Mouse (Mus musculus): ENCODE data around the gene Mipep. TPM values are rescaled to one million over a fixed set of nuclear protein-coding genes. Genes with fewer than 3 reads are reported as not detected.

Gene Mipep
- polyA plus RNA-seq, 1 experiment from 2014 or later: 24.0 TPM

GRCm38 (mm10) chr14:60871831-60872230 is 87.5 kb downstream of the Mipep start:
- no peaks in the 10 kb centered on the region; the same call in 1 of the 2 replicates for H3K36me3 ChIP-seq (ENCODE audit: control insufficient read depth, insufficient read depth, low read length)
- H3K27me3 ChIP-seq (ENCODE audit: control insufficient read depth, insufficient read depth, low read length): no peaks in the 10 kb centered on the region
- H3K9me3 ChIP-seq (ENCODE audit: control insufficient read depth, low read depth, low read length): no peaks in the 10 kb centered on the region
- no peaks in the 10 kb centered on the region for H3K4me1 ChIP-seq (ENCODE audit: control insufficient read depth, insufficient read depth, low read length)
- 94% methylated on average over 8 of the region's 8 CpGs for WGBS
- ATAC-seq (ENCODE audit: insufficient number of reproducible peaks, insufficient read depth, low FRiP score, low read depth): no peak
- H3K9ac ChIP-seq (replicated peaks; ENCODE audit: low read depth, low read length): no peak overlapping the region
- H3K4me2 ChIP-seq (replicated peaks; ENCODE audit: low read depth, low read length): no peak overlapping the region
- no peak overlapping the region for H3K27ac ChIP-seq (ENCODE audit: low read length)
- no peak overlapping the region for H3K4me3 ChIP-seq (ENCODE audit: low read depth, low read length)

- ATAC-seq (ENCODE audit: insufficient number of reproducible peaks, insufficient read depth, low FRiP score, low read depth): no peak
Observed at GRCm38 (mm10) chr14:60882106-60882505, 97.7 kb downstream of the Mipep start.

GRCm38 (mm10) chr14:60882681-60883080 is 98.3 kb downstream of the Mipep start:
- Histone ChIP-seq H3K36me3 (ENCODE audit: control insufficient read depth, insufficient read depth, low read length) (no peaks in the 10 kb centered on the region), H3K9ac (replicated peaks; ENCODE audit: low read depth, low read length) (no peak overlapping the region), H3K27me3 (ENCODE audit: control insufficient read depth, insufficient read depth, low read length) (no peaks in the 10 kb centered on the region), H3K4me1 (ENCODE audit: control insufficient read depth, insufficient read depth, low read length) (no peaks in the 10 kb centered on the region), H3K27ac (ENCODE audit: low read length) (no peak overlapping the region), H3K9me3 (ENCODE audit: control insufficient read depth, low read depth, low read length) (peaks cover 4% of the 10 kb centered on the region; the same call in 1 of the 2 replicates), H3K4me2 (replicated peaks; ENCODE audit: low read depth, low read length) (no peak overlapping the region), H3K4me3 (ENCODE audit: low read depth, low read length) (no peak overlapping the region)
- WGBS: 82% methylated on average over 4 of the region's 4 CpGs
- ATAC-seq (ENCODE audit: insufficient number of reproducible peaks, insufficient read depth, low FRiP score, low read depth): no peak

More at GRCm38 (mm10) chr14:60882106-60882505, 97.7 kb downstream of the Mipep start:
- Histone ChIP-seq H3K4me3 (ENCODE audit: low read depth, low read length) (no peak overlapping the region), H3K27ac (ENCODE audit: low read length) (no peak overlapping the region), H3K36me3 (ENCODE audit: control insufficient read depth, insufficient read depth, low read length) (no peaks in the 10 kb centered on the region), H3K4me1 (ENCODE audit: control insufficient read depth, insufficient read depth, low read length) (no peaks in the 10 kb centered on the region), H3K9ac (replicated peaks; ENCODE audit: low read depth, low read length) (no peak overlapping the region), H3K4me2 (replicated peaks; ENCODE audit: low read depth, low read length) (no peak overlapping the region), H3K27me3 (ENCODE audit: control insufficient read depth, insufficient read depth, low read length) (no peaks in the 10 kb centered on the region), H3K9me3 (ENCODE audit: control insufficient read depth, low read depth, low read length) (peaks cover 4% of the 10 kb centered on the region; the same call in 1 of the 2 replicates)
- 91% methylated on average over 5 of the region's 5 CpGs for WGBS

DNA sequence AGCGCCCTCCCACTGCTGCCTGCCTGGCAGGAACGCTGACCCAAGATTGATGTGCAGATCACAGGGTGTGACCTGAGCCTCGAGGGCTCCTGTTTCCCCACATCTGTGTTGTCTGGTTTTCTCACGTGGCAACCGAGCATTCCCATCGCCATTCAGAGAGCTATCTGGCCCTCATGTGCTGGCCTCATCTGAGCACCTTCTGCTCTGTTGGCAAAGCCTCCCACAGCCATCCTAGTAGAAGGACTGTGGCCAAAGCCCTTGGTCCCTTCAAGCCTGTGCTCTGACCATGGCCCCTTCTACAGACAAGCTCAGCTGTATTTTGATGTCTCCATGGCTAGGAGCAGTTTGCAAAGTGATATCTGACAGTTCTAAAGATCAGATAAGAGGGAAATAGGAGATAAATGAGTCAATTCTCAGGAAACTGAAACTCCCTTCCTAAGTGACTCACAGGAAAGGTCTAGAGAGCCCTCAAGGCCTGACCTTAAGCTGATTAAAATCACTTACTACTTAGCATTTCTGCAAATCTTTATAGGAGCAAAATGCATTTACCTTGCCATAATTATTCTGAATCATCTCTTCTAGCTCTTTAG is 101.1 kb downstream of the Mipep start:
- Histone ChIP-seq H3K9me3 (ENCODE audit: control insufficient read depth, low read depth, low read length) (peaks cover 4% of the 10 kb centered on the region; the same call in 1 of the 2 replicates), H3K27me3 (ENCODE audit: control insufficient read depth, insufficient read depth, low read length) (no peaks in the 10 kb centered on the region), H3K4me2 (replicated peaks; ENCODE audit: low read depth, low read length) (no peak overlapping the region), H3K36me3 (ENCODE audit: control insufficient read depth, insufficient read depth, low read length) (no peaks in the 10 kb centered on the region), H3K9ac (replicated peaks; ENCODE audit: low read depth, low read length) (no peak overlapping the region), H3K4me1 (ENCODE audit: control insufficient read depth, insufficient read depth, low read length) (no peaks in the 10 kb centered on the region), H3K4me3 (ENCODE audit: low read depth, low read length) (no peak overlapping the region), H3K27ac (ENCODE audit: low read length) (no peak overlapping the region)
- no peak for ATAC-seq (ENCODE audit: insufficient number of reproducible peaks, insufficient read depth, low FRiP score, low read depth)
- WGBS: 45% methylated on average over 6 of the region's 6 CpGs

- no peaks in the 10 kb centered on the region for H3K9me3 ChIP-seq (ENCODE audit: control insufficient read depth, low read depth, low read length)
- H3K36me3 ChIP-seq (ENCODE audit: control insufficient read depth, insufficient read depth, low read length): no peaks in the 10 kb centered on the region
- WGBS: 94% methylated on average over 10 of the region's 10 CpGs
- H3K27ac ChIP-seq (ENCODE audit: low read length): no peak overlapping the region
- H3K4me1 ChIP-seq (ENCODE audit: control insufficient read depth, insufficient read depth, low read length): no peaks in the 10 kb centered on the region
- no peak overlapping the region for H3K9ac ChIP-seq (replicated peaks; ENCODE audit: low read depth, low read length)
- no peak for ATAC-seq (ENCODE audit: insufficient number of reproducible peaks, insufficient read depth, low FRiP score, low read depth)
- H3K27me3 ChIP-seq (ENCODE audit: control insufficient read depth, insufficient read depth, low read length): no peaks in the 10 kb centered on the region
- H3K4me3 ChIP-seq (ENCODE audit: low read depth, low read length): no peak overlapping the region
- H3K4me2 ChIP-seq (replicated peaks; ENCODE audit: low read depth, low read length): no peak overlapping the region
Observed at GRCm38 (mm10) chr14:60893882-60894281, 109.5 kb downstream of the Mipep start.

DNA sequence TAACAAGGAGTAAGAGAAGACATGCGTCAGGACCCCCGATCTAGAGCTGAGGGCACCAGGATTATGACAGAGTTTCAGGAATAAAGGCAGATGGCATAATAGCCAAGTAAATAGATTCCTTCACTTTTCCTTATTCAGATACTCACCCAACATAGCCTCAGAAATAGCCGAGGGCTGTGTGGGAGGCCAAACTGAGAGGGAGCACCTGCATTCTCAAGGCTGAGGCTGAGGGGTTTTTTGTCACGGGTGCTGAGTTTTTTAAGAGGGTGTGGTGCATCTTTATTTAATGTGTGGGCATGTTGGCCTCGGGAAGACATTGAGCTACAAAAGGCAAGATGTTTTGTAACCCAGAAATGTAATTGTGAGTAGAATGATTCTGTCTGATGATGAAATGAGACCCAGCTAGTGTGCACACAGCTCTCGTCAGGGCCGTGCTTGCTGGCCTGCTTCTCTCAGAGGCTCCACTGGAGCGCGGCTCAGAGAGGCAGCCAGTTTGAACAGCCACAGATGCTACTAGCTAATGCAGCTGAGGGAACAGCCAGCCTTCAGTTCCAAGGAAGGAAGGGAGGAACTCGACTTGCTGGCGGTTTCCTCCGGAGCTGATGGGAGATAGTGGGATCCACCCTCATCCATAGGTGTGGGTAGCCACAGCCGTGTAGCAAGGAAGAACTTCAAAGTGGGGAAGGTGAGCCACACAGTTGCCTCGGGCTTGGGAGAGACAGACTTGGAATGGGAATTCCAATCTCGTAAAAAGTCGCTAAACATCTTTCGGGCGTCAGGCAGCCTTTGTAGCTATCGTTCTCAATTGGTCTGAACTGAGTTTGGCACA is 111.0 kb downstream of the Mipep start:
- Histone ChIP-seq H3K4me2 (replicated peaks; ENCODE audit: low read depth, low read length) (no peak overlapping the region), H3K27me3 (ENCODE audit: control insufficient read depth, insufficient read depth, low read length) (no peaks in the 10 kb centered on the region), H3K36me3 (ENCODE audit: control insufficient read depth, insufficient read depth, low read length) (no peaks in the 10 kb centered on the region), H3K4me1 (ENCODE audit: control insufficient read depth, insufficient read depth, low read length) (no peaks in the 10 kb centered on the region), H3K9ac (replicated peaks; ENCODE audit: low read depth, low read length) (no peak overlapping the region), H3K27ac (ENCODE audit: low read length) (no peak overlapping the region), H3K4me3 (ENCODE audit: low read depth, low read length) (no peak overlapping the region), H3K9me3 (ENCODE audit: control insufficient read depth, low read depth, low read length) (no peaks in the 10 kb centered on the region)
- 75% methylated on average over 19 of the region's 19 CpGs for WGBS
- no peak for ATAC-seq (ENCODE audit: insufficient number of reproducible peaks, insufficient read depth, low FRiP score, low read depth)

DNA sequence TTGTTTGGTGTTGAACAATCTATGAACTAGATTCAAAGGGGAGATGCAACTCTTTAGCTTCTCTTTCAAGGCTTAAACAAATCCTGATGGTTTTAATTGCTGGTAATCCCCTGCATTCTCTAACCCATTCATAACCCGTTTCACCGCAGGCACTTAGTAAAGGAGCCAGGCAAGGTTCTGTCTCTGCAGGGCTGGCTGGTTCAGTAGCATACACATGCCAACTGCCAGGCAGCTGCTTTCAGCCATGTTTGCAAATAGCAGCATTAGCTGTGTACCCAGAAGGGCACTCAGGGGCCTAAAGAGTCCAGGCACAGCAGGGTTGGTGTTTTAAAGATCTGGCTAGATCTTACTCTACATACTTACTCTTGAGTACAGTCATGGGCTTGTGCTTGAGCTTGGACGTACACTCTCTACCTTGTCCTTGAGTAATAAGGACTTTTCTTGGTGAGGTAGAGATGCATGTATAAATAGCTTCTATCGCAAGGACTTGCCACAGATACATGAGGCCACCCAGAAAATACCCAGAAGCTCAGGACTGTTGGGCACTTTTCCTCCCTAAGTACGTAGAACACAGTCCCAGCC is 113.8 kb downstream of the Mipep start:
- no peak overlapping the region for H3K4me2 ChIP-seq (replicated peaks; ENCODE audit: low read depth, low read length)
- H3K36me3 ChIP-seq (ENCODE audit: control insufficient read depth, insufficient read depth, low read length): no peaks in the 10 kb centered on the region
- no peak overlapping the region for H3K27ac ChIP-seq (ENCODE audit: low read length)
- H3K27me3 ChIP-seq (ENCODE audit: control insufficient read depth, insufficient read depth, low read length): no peaks in the 10 kb centered on the region
- no peak overlapping the region for H3K9ac ChIP-seq (replicated peaks; ENCODE audit: low read depth, low read length)
- no peaks in the 10 kb centered on the region for H3K9me3 ChIP-seq (ENCODE audit: control insufficient read depth, low read depth, low read length)
- no peaks in the 10 kb centered on the region for H3K4me1 ChIP-seq (ENCODE audit: control insufficient read depth, insufficient read depth, low read length)
- WGBS: 93% methylated on average over 5 of the region's 5 CpGs
- H3K4me3 ChIP-seq (ENCODE audit: low read depth, low read length): no peak overlapping the region
- ATAC-seq (ENCODE audit: insufficient number of reproducible peaks, insufficient read depth, low FRiP score, low read depth): no peak

GRCm38 (mm10) chr14:60904501-60904900 is 120.1 kb downstream of the Mipep start:
- WGBS: 51% methylated on average over 4 of the region's 4 CpGs
- Histone ChIP-seq H3K36me3 (ENCODE audit: control insufficient read depth, insufficient read depth, low read length) (no peaks in the 10 kb centered on the region), H3K27me3 (ENCODE audit: control insufficient read depth, insufficient read depth, low read length) (no peaks in the 10 kb centered on the region), H3K4me1 (ENCODE audit: control insufficient read depth, insufficient read depth, low read length) (peaks cover 3% of the 10 kb centered on the region; the same call in 1 of the 2 replicates), H3K9ac (replicated peaks; ENCODE audit: low read depth, low read length) (no peak overlapping the region), H3K27ac (ENCODE audit: low read length) (no peak overlapping the region), H3K9me3 (ENCODE audit: control insufficient read depth, low read depth, low read length) (no peaks in the 10 kb centered on the region), H3K4me3 (ENCODE audit: low read depth, low read length) (no peak overlapping the region), H3K4me2 (replicated peaks; ENCODE audit: low read depth, low read length) (no peak overlapping the region)
- no peak for ATAC-seq (ENCODE audit: insufficient number of reproducible peaks, insufficient read depth, low FRiP score, low read depth)

Measured in stomach, embryonic 14.5 days (tissue).